Mouse (Mus musculus) midbrain, embryonic 11.5 days (tissue): Measurements from ENCODE around the gene Naa60. TPM values are rescaled to one million over a fixed set of nuclear protein-coding genes. Genes with fewer than 3 reads are reported as not detected.
A peak's percentile ranks its signal among the peaks of the same experiment; 100 is the strongest.

Source experiments
- ATAC-seq: fragments of 200-750 bp; cut with Nextera tagmentation; 2 replicates; pipeline ENCODE4 v1.8.0; 2017; ENCODE audit warnings: moderate TSS enrichment, moderate library complexity; ENCODE audit not compliant: low FRiP score
- DNase-seq: peaks from one replicate; pipeline ENCODE4 v3.0.0; 2015; ENCODE audit warnings: low spot score; ENCODE audit errors: missing footprints
- H3K27ac ChIP-seq: fragments of 300-500 bp; sonication (generic); 2 replicates; pipeline ENCODE4 v1.5.1; 2014; ENCODE audit warnings: low read depth, low read length
- H3K27me3 ChIP-seq: fragments of 300-500 bp; sonication (generic); 2 replicates; pipeline ENCODE4 v1.6.1; 2014; ENCODE audit warnings: mild to moderate bottlenecking, low read length, moderate library complexity, mixed read lengths; ENCODE audit not compliant: control insufficient read depth, insufficient read depth
- H3K36me3 ChIP-seq: fragments of 300-500 bp; sonication (generic); 2 replicates; pipeline ENCODE4 v1.6.1; 2014; ENCODE audit warnings: mild to moderate bottlenecking, low read length, moderate library complexity, mixed read lengths; ENCODE audit not compliant: control insufficient read depth, insufficient read depth
- H3K4me1 ChIP-seq: fragments of 300-500 bp; sonication (generic); 2 replicates; pipeline ENCODE4 v1.6.1; 2014; ENCODE audit warnings: low read length; ENCODE audit not compliant: control insufficient read depth, insufficient read depth
- H3K4me2 ChIP-seq: fragments of 300-500 bp; sonication (generic); 2 replicates; pipeline ENCODE4 v1.6.1; 2014; ENCODE audit warnings: mild to moderate bottlenecking, moderate library complexity
- H3K4me3 ChIP-seq: fragments of 300-500 bp; sonication (generic); 2 replicates; pipeline ENCODE4 v1.5.1; 2014; ENCODE audit warnings: low read depth, low read length
- H3K9ac ChIP-seq: fragments of 300-500 bp; sonication (generic); 2 replicates; pipeline ENCODE4 v1.6.1; 2014; ENCODE audit warnings: low read length
- H3K9me3 ChIP-seq: fragments of 300-500 bp; sonication (generic); 2 replicates; pipeline ENCODE4 v1.6.1; 2016; ENCODE audit warnings: low read length; ENCODE audit not compliant: control insufficient read depth
- WGBS: fragments of 180-500 bp; shearing (Covaris S2); extraction: QIAGEN DNeasy Blood & Tissue Kit; methylation state at CpG from one replicate; pipeline ENCODE4 v1.1.7; 2014; 5-methylcytosine and 5-hydroxymethylcytosine counted together
- polyA plus RNA-seq: library from polyadenylated mRNA; unstranded; fragments of >200 nt; fragmentation: Nextera tagmentation; extraction: Ambion mirVana; gene quantifications from 2 replicates; pipeline ENCODE4 v1.2.1, GENCODE M21; 2014

The Naa60 gene
- polyA plus RNA-seq, 1 experiment from 2014 or later = 64.0 TPM

- H3K9ac ChIP-seq = 0 out of 2 replicates have a peak overlapping the region, but pooled peaks have one; percentile 12
- DNase-seq (no peak), ATAC-seq (no peak)
- H3K27ac ChIP-seq = no peak overlapping the region
- no peaks in the 10 kb centered on the region for H3K27me3 ChIP-seq
- no peaks in the 10 kb centered on the region for H3K9me3 ChIP-seq
- H3K36me3 ChIP-seq = peaks cover 2% of the 10 kb centered on the region; the same call in 1 of the 2 replicates
- H3K4me1 ChIP-seq = peaks cover 7% of the 10 kb centered on the region
- 77% methylated on average over 2 of the region's 2 CpGs for WGBS
- H3K4me3 ChIP-seq = no peak overlapping the region
- no peak overlapping the region for H3K4me2 ChIP-seq
Observed at GRCm38 (mm10) chr16:3907471-3907870, 35.3 kb downstream of the Naa60 start.

- H3K9me3 ChIP-seq = no peaks in the 10 kb centered on the region
- DNase-seq = peak; percentile 99
- peak within 1 kb of the TSS; percentile 35; the same call in 1 of the 2 replicates for H3K27ac ChIP-seq
- H3K4me2 ChIP-seq = peak within 1 kb of the TSS; percentile 78
- peak within 1 kb of the TSS; percentile 70 for H3K9ac ChIP-seq
- ATAC-seq = peak; percentile 99
- WGBS = under 1% methylated on average over 33 of the region's 33 CpGs
- peaks cover 2% of the 10 kb centered on the region; the same call in 1 of the 2 replicates for H3K36me3 ChIP-seq
- peaks cover 7% of the 10 kb centered on the region for H3K4me1 ChIP-seq
- peak within 1 kb of the TSS; percentile 56 for H3K4me3 ChIP-seq
- no peaks in the 10 kb centered on the region for H3K27me3 ChIP-seq
Observed at GRCm38 (mm10) chr16:3908537-3909111, 36.4 kb downstream of the Naa60 start, which contains the start of the genes 1700037C18Rik and Cluap1. 1700037C18Rik (minus strand) TSS chr16:3908689. Cluap1 (plus strand) TSS chr16:3908801.

- H3K27me3 ChIP-seq = no peaks in the 10 kb centered on the region
- ATAC-seq (no peak), DNase-seq (no peak)
- peaks cover 7% of the 10 kb centered on the region for H3K4me1 ChIP-seq
- WGBS = 11% methylated on average over 20 of the region's 20 CpGs
- no peak overlapping the region for H3K27ac ChIP-seq
- H3K4me3 ChIP-seq = peak overlapping the region; percentile 56
- no peaks in the 10 kb centered on the region for H3K9me3 ChIP-seq
- peak overlapping the region; percentile 70 for H3K9ac ChIP-seq
- peak overlapping the region; percentile 78 for H3K4me2 ChIP-seq
- H3K36me3 ChIP-seq = peaks cover 2% of the 10 kb centered on the region; the same call in 1 of the 2 replicates
Observed at GRCm38 (mm10) chr16:3909118-3909517, 36.9 kb downstream of the Naa60 start.

- no peak for DNase-seq
- Histone ChIP-seq H3K9ac (no peak overlapping the region), H3K4me2 (no peak overlapping the region), H3K4me3 (no peak overlapping the region), H3K36me3 (no peaks in the 10 kb centered on the region; the same call in 1 of the 2 replicates), H3K4me1 (no peaks in the 10 kb centered on the region), H3K9me3 (no peaks in the 10 kb centered on the region), H3K27ac (no peak overlapping the region), H3K27me3 (no peaks in the 10 kb centered on the region)
- no peak for ATAC-seq
- 90% methylated on average over 2 of the region's 2 CpGs for WGBS
Observed at GRCm38 (mm10) chr16:3920756-3921155, 48.6 kb downstream of the Naa60 start.

GRCm38 (mm10) chr16:3923515-3923914, 51.3 kb downstream of the Naa60 start:
- H3K4me2 ChIP-seq = no peak overlapping the region
- no peaks in the 10 kb centered on the region for H3K9me3 ChIP-seq
- ATAC-seq (no peak), DNase-seq (no peak)
- no peak overlapping the region for H3K9ac ChIP-seq
- 84% methylated on average over 3 of the region's 3 CpGs for WGBS
- no peaks in the 10 kb centered on the region for H3K4me1 ChIP-seq
- H3K27me3 ChIP-seq = no peaks in the 10 kb centered on the region
- no peak overlapping the region for H3K27ac ChIP-seq
- H3K4me3 ChIP-seq = no peak overlapping the region
- peaks cover 3% of the 10 kb centered on the region for H3K36me3 ChIP-seq

GRCm38 (mm10) chr16:3923966-3924365, 51.8 kb downstream of the Naa60 start:
- H3K27me3 ChIP-seq = no peaks in the 10 kb centered on the region
- H3K4me1 ChIP-seq = no peaks in the 10 kb centered on the region
- H3K4me3 ChIP-seq = no peak overlapping the region
- WGBS = 74% methylated on average over 4 of the region's 4 CpGs
- ATAC-seq (no peak), DNase-seq (no peak)
- H3K36me3 ChIP-seq = peaks cover 3% of the 10 kb centered on the region
- H3K9me3 ChIP-seq = no peaks in the 10 kb centered on the region
- no peak overlapping the region for H3K4me2 ChIP-seq
- H3K27ac ChIP-seq = no peak overlapping the region
- no peak overlapping the region for H3K9ac ChIP-seq

GRCm38 (mm10) chr16:3928582-3928981, 56.4 kb downstream of the Naa60 start:
- DNase-seq (no peak), ATAC-seq (no peak)
- H3K27me3 ChIP-seq = no peaks in the 10 kb centered on the region
- no peaks in the 10 kb centered on the region for H3K4me1 ChIP-seq
- H3K27ac ChIP-seq = no peak overlapping the region
- no peak overlapping the region for H3K4me3 ChIP-seq
- WGBS = 50% methylated on average over 1 of the region's 1 CpGs
- no peak overlapping the region for H3K4me2 ChIP-seq
- no peak overlapping the region for H3K9ac ChIP-seq
- H3K36me3 ChIP-seq = peaks cover 5% of the 10 kb centered on the region
- no peaks in the 10 kb centered on the region for H3K9me3 ChIP-seq

- H3K4me3 ChIP-seq = no peak overlapping the region
- DNase-seq (no peak), ATAC-seq (no peak)
- WGBS = 78% methylated on average over 7 of the region's 7 CpGs
- H3K9ac ChIP-seq = no peak overlapping the region
- no peak overlapping the region for H3K27ac ChIP-seq
- no peaks in the 10 kb centered on the region for H3K4me1 ChIP-seq
- H3K27me3 ChIP-seq = no peaks in the 10 kb centered on the region
- peaks cover 7% of the 10 kb centered on the region for H3K36me3 ChIP-seq
- H3K9me3 ChIP-seq = no peaks in the 10 kb centered on the region
- H3K4me2 ChIP-seq = no peak overlapping the region
Observed at GRCm38 (mm10) chr16:3929151-3929550, 57.0 kb downstream of the Naa60 start.

- Histone ChIP-seq H3K9ac (no peak overlapping the region), H3K27ac (no peak overlapping the region), H3K4me2 (no peak overlapping the region), H3K4me1 (no peaks in the 10 kb centered on the region), H3K36me3 (peaks cover 10% of the 10 kb centered on the region), H3K9me3 (no peaks in the 10 kb centered on the region), H3K27me3 (no peaks in the 10 kb centered on the region), H3K4me3 (no peak overlapping the region)
- DNase-seq = no peak
- 95% methylated on average over 6 of the region's 6 CpGs for WGBS
- no peak for ATAC-seq
Observed at GRCm38 (mm10) chr16:3933536-3933935, 61.4 kb downstream of the Naa60 start.
